Mouse (Mus musculus): ENCODE measurements around the gene Olfr129.

Olfr129 gene

GRCm38 (mm10) chr17:38059979-38060378 is at the start of gene Olfr129:
Gene Olfr129, minus strand, starts transcription at chr17:38060079.
- no peak for DNase-seq (ENCODE audit: low spot score)

DNA sequence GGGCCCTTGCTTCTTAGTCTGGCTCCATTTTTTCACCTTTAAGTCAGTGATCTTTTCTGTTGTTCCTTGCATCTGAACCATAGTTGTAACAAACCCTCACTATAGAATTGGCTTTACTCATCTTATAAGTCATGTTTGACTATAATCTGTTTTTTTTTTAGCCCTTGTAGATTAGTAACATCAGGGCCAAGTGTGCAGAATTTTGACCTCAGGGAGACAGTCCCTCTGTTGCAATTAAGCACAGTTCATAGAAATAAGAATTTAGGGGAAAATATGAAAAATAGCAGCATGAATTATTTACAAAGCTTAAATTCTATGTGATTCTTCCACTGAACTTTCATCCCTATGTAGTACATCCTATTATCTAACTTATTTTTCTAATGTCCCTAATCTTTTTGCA is 28.7 kb upstream of the Olfr129 start, which contains the start of gene Olfr131:
Gene Olfr131, minus strand, starts transcription at position 101 of the 400 bp plus-strand sequence.
- no peak for DNase-seq (ENCODE audit: low spot score)

DNA sequence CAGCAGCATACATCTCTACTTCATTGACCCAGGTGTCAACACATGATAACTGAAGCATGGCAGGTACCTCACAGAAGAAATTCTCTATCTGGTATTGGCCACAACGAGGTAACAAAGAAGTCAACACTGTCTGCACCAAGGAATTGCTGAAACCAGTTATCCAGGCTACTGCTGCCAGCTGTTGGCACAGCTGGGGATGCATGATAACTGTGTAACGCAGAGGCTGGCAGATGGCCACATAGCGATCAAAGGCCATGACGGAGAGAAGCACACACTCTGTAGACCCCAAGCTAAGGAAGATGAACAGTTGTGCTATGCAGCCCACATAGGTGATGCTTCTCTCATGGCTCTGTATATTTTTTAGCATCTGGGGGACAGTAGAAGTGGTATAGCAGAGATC is 22.5 kb upstream of the Olfr129 start:
- DNase-seq (ENCODE audit: low spot score) = no peak

DNA sequence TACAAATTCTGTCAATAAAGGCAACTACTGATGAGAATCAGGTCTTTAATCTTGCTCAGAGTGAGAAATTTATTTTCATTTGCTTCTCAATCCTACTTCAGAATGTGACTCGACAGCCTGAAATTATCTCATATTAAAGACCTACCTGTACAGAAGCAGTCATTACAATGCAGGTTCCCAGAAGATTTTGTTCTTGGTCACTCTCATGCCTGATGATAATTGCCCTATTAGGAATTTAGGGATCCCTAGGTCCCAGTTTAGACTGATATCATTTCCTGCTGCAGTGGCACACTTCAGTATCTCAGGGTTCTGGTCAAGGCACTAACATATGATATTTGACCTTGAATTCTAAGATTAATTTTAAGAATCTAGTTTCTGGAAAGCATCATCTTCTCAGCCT is 3.7 kb upstream of the Olfr129 start, which contains the start of gene Olfr130:
Gene Olfr130, plus strand, starts transcription at position 301 of the 400 bp plus-strand sequence.
- no peak for DNase-seq (ENCODE audit: low spot score)

GRCm38 (mm10) chr17:38026297-38026696 is 33.6 kb downstream of the Olfr129 start:
- no peak for DNase-seq (ENCODE audit: low spot score)

GRCm38 (mm10) chr17:38016341-38016740 is 43.5 kb downstream of the Olfr129 start:
- no peak for DNase-seq (ENCODE audit: low spot score)

- no peak for DNase-seq (ENCODE audit: low spot score)
Measured at GRCm38 (mm10) chr17:38004996-38005395, 54.9 kb downstream of the Olfr129 start.

All from ovary, postnatal 10 days (tissue).